Mouse (Mus musculus) MEL (cell line): ENCODE measurements at regions not wholly inside any gene's neighbourhood (a gene's known extent, or its start where the extent isn't known, plus 50 kb on each side); places are given as distances from the start of the nearest gene placed in this dataset.

ENCODE experiments used
- CTCF ChIP-seq, 3 experiments: IDR thresholded peaks in 2 of 3; conservative IDR thresholded peaks in 1 of 3; 2 replicates each; pipeline ENCODE4 v1.5.1; 2011 to 2012; ENCODE audit warnings: low read length in 3 of 3, low read depth in 2 of 3, mild to moderate bottlenecking in 2 of 3, improper control_type of control experiment in 1 of 3, inconsistent platforms in 1 of 3, mixed read lengths in 1 of 3, moderate library complexity in 1 of 3; ENCODE audit not compliant: control insufficient read depth in 1 of 3, insufficient read depth in 1 of 3, poor library complexity in 1 of 3, severe bottlenecking in 1 of 3
- JUND ChIP-seq: IDR thresholded peaks from 2 replicates; pipeline ENCODE4 v1.6.1; 2011; ENCODE audit warnings: low read depth, mild to moderate bottlenecking, improper control_type of control experiment, low read length
- MAX ChIP-seq: IDR thresholded peaks from 2 replicates; pipeline ENCODE4 v1.6.1; 2011; ENCODE audit warnings: low read length, improper control_type of control experiment
- NELFE ChIP-seq: IDR thresholded peaks from 2 replicates; pipeline ENCODE4 v1.6.1; 2011; ENCODE audit warnings: low read depth, low read length, improper control_type of control experiment
- POLR2A ChIP-seq, 2 experiments: IDR thresholded peaks; 2 replicates each; pipeline ENCODE4 v1.6.1; 2011 to 2012; ENCODE audit warnings: low read length in 2 of 2, mild to moderate bottlenecking in 2 of 2, control low read depth in 1 of 2, improper control_type of control experiment in 1 of 2, low read depth in 1 of 2, moderate library complexity in 1 of 2; ENCODE audit not compliant: control insufficient read depth in 1 of 2, insufficient read depth in 1 of 2, poor library complexity in 1 of 2
- RAD21 ChIP-seq: IDR thresholded peaks from 2 replicates; pipeline ENCODE4 v1.6.1; 2011; ENCODE audit warnings: mild to moderate bottlenecking, low read depth, low read length, improper control_type of control experiment
- TBP ChIP-seq: IDR thresholded peaks from 2 replicates; pipeline ENCODE4 v1.8.0; 2011; ENCODE audit warnings: low read depth, low read length, improper control_type of control experiment
- TCF12 ChIP-seq: IDR thresholded peaks from 2 replicates; pipeline ENCODE4 v1.6.1; 2014; ENCODE audit warnings: low read depth, mild to moderate bottlenecking, inconsistent platforms, low read length, improper control_type of control experiment, moderate library complexity
- ZNF384 ChIP-seq: IDR thresholded peaks from 2 replicates; pipeline ENCODE4 v1.6.1; 2012; ENCODE audit warnings: low read depth, mild to moderate bottlenecking, inconsistent platforms, low read length, improper control_type of control experiment

DNA sequence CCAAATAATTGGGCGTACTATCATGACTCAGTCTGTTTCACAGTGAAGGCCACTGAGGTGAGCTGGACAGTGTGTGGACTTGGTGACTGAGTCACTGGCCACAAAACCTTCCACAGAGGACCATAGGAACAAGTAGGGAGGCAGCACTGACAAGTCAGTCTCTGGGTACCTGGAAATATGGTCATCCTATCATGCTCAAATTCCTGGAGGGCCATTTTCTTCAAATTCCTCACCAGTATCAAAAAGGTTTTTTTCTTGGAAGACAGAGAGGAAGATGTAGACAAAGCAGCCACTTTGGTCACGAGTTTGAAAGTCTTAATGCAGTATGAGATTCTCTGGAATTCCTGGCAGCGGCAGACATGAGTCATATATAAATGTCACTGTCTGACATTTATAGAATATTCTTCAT, 101.8 kb upstream of the Rai14 start:
- TF ChIP-seq POLR2A (IDR thresholded peaks at IDR 0.05; ENCODE audit: control insufficient read depth in 1 of 2, insufficient read depth in 1 of 2, low read depth in 1 of 2, low read length in 2 of 2, poor library complexity in 1 of 2) (no peak), MAX (no peak), NELFE (no peak), RAD21 (no peak), JUND (no peak), ZNF384 (no peak), CTCF (IDR thresholded peaks at IDR 0.05 in 2 of 3, conservative IDR thresholded peaks at IDR 0.05 in 1 of 3; ENCODE audit: control insufficient read depth in 1 of 3, insufficient read depth in 1 of 3, low read depth in 2 of 3, low read length in 3 of 3, poor library complexity in 1 of 3, severe bottlenecking in 1 of 3) (no peak), TCF12 (no peak), TBP (no peak)
